Mouse (Mus musculus): Measurements from ENCODE around the gene Fnbp4. TPM values are rescaled to one million over a fixed set of nuclear protein-coding genes. Genes with fewer than 3 reads are reported as not detected.

Gene Fnbp4
- 280 TPM for total RNA-seq (2023)

DNA sequence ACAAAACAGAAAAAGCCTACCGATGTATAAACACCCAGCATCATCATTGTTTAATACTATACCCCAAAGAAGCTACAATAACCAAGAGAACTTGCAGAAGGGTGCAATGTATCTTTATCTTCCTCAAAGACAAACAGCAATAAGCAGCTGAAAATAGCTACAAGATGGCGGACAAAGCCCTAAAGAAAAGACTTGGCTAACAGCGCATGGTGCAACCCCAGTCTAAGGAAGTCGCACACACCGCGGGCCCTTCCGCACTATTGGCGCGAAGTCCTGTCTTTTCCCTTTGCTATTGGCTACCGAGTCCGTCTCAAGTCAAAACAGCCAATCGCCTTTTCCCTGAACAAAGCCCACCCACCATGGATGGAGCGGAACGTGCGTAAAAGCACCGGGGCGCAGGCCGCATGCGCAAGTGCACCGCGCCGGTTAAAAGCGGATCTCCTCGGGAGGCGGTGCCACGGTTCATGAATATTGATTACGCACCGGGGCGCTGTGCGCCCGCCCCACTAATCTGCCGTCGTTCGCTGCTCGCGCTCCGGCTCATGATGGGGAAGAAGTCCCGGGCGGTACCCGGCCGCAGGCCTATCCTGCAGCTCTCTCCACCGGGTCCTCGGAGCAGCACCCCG lies at the start of gene Fnbp4:
Gene Fnbp4, plus strand, starts transcription at position 318 of the 626 bp plus-strand sequence.

DNA sequence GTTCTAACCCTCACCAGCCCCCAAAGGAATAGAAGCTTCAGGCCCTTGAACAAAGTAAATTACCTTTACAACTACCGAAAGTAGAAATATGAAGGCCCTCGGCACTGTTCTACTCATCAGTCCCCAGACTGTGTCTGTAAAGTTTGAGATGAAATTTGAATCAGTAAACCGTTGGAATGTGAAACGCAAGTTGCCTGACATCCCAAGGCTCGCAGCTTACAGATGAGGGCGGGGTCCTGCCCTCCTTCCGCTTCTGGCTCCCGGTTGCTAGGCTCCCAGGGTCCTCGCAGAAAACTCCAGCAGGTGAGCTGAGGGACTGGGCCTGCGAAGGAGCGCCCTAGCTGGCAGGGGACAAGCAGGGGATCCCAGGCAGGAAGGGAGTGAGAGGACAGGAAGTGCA lies 37.3 kb downstream of the Fnbp4 start, which contains the start of gene Agbl2:
Gene Agbl2, plus strand, starts transcription at position 270 of the 400 bp plus-strand sequence.

Other genes with a start within 250 kb of the Fnbp4 start
- gene Ptprj, start 164.7 kb upstream of the Fnbp4 start, total RNA-seq (2023), result 17.5 TPM
- gene Nup160, start 68.2 kb upstream of the Fnbp4 start, total RNA-seq (2023), result 64.3 TPM
- not detected for gene Agbl2, start 37.4 kb downstream of the Fnbp4 start, total RNA-seq (2023)
- gene Mtch2, start 101.8 kb downstream of the Fnbp4 start, total RNA-seq (2023), result 78.9 TPM
- gene C1qtnf4, start 140.5 kb downstream of the Fnbp4 start, total RNA-seq (2023), result 0.59 TPM
- 23.6 TPM for gene Kbtbd4, start 159.4 kb downstream of the Fnbp4 start, total RNA-seq (2023)
- 132 TPM for gene Ndufs3, start 159.5 kb downstream of the Fnbp4 start, total RNA-seq (2023)
- 96.3 TPM for gene Celf1, start 195.0 kb downstream of the Fnbp4 start, total RNA-seq (2023)

Measured in CD4-positive naive resting alpha-beta T cell, adult 76 days (primary cell).